ENCODE assay signal across 8 mouse cellular contexts in the genomic region with DNA sequence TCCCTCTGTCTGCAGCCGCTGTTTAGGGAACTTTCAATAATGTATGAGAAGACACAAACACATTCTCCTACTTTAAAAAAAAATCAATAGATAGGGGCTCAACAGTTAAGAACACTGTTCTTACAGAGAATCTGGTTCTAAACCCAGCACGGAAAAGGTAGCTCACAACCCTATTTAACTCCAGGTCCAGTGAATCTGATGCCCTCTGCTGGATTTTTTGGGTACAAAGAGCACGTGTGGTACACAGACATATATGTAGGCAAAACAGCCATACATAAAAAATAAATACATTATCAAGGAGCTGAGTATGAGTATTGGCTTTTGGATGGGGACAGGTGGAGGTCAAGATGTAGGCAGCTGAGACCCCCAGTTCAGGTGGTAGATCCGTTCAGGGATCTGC. TPM values are rescaled to one million over a fixed set of nuclear protein-coding genes. Genes with fewer than 3 reads are reported as not detected.
DNase-seq lines count a peak whose midpoint lies in the region.

No protein-coding gene starts in this region.

- intact Hi-C loops in left cerebral cortex, postnatal 25 days (cut with DNase I): loop anchor here (5.0 to 10.0 kb wide), 3 partner anchors 93 to 220 kb away; a partner anchor contains a TSS
- intact Hi-C loops in heart, postnatal 14 days (cut with DNase I): loop anchor here (1.0 to 10.0 kb wide), 2 partner anchors 131 to 340 kb away; a partner anchor contains a TSS

- peak; percentile 43 for DNase-seq in adrenal gland, adult 2 months
- no peak for DNase-seq in adrenal gland, postnatal 4 days (ENCODE audit: low spot score in 2 of 2)
- DNase-seq in left cerebral cortex, adult 18-20 months (ENCODE audit: low spot score in 2 of 2): peak; percentile 27 to 28
- no peak for DNase-seq in left cerebral cortex, postnatal 25 days (ENCODE audit: low spot score in 2 of 2)
- DNase-seq in R1 (ENCODE audit: low read depth, low spot score): peak; percentile 64
- peak; percentile 24 to 47 for DNase-seq in heart, postnatal 14 days
- DNase-seq in thymus, postnatal 0 days (ENCODE audit: low spot score): peak; percentile 67
- no peak for DNase-seq in urinary bladder, adult 2 months (ENCODE audit: low spot score)

RNA-seq across cellular contexts. Expression of a gene that starts 29.9 kb away (rescaled TPM):
- total RNA-seq in adrenal gland, adult 2 months (2021): 10 to 100 TPM; 37.9 to 43.7 TPM
- 14.0 and 16.4 TPM in 2 replicates for polyA plus RNA-seq in adrenal gland, adult 2 months (2012; rRNA removed)
- 10 to 100 TPM; 33.8 to 34.5 TPM for total RNA-seq in adrenal gland, postnatal 4 days (2021)
- total RNA-seq in left cerebral cortex, adult 18-20 months (2021): 10 to 100 TPM; 17.5 to 18.0 TPM
- total RNA-seq in left cerebral cortex, postnatal 25 days (2021): 10 to 100 TPM; 15.3 to 15.8 TPM
- 10 to 100 TPM; 22.9 to 23.2 TPM for total RNA-seq in heart, postnatal 14 days (2021)
- polyA plus RNA-seq in thymus, postnatal 0 days (2015; fragmentation: Nextera tagmentation; extraction: Ambion mirVana): 23.1 and 26.3 TPM in 2 replicates
- polyA plus RNA-seq in urinary bladder, adult 2 months (2012; rRNA removed): 12.1 and 13.6 TPM in 2 replicates

Comparison
In these comparisons a context has a peak if more than half of its experiments do, and no peak if none do; other contexts are left out.
1. DNase-seq: peak in adrenal gland, adult 2 months (single experiment), left cerebral cortex, adult 18-20 months (2 of 2), R1 (single experiment), heart, postnatal 14 days (2 of 2) and thymus, postnatal 0 days (single experiment); none in adrenal gland, postnatal 4 days (0 of 2), left cerebral cortex, postnatal 25 days (0 of 2) and urinary bladder, adult 2 months (single experiment).